Mouse (Mus musculus) gastrocnemius, postnatal 36 days (tissue): Measurements from ENCODE around the gene Ddx18. TPM values are rescaled to one million over a fixed set of nuclear protein-coding genes. Genes with fewer than 3 reads are reported as not detected.

Experiments
- DNase-seq, 2 experiments: peaks; one replicate each; pipeline ENCODE4 v3.0.0; 2022
- intact Hi-C: fragments of 180-260 bp; cut with DNase I; formaldehyde crosslinking; loops from one replicate; pipeline ENCODE4 v1.15.1; 2025
- total RNA-seq, 2 experiments: library from RNA; stranded (reverse); gene quantifications; 2 replicates each; pipeline ENCODE4 v1.2.3; 2021

The Ddx18 gene
- total RNA-seq, 2 experiments from 2014 or later = 11.2 to 15.9 TPM

- intact Hi-C loops = no loop called here
- no peak for DNase-seq
Measured at GRCm38 (mm10) chr1:121528399-121528720, 39.4 kb downstream of the Ddx18 start, which contains the start of gene Htr5b. Gene Htr5b (minus strand): TSS chr1:121528465.

DNA sequence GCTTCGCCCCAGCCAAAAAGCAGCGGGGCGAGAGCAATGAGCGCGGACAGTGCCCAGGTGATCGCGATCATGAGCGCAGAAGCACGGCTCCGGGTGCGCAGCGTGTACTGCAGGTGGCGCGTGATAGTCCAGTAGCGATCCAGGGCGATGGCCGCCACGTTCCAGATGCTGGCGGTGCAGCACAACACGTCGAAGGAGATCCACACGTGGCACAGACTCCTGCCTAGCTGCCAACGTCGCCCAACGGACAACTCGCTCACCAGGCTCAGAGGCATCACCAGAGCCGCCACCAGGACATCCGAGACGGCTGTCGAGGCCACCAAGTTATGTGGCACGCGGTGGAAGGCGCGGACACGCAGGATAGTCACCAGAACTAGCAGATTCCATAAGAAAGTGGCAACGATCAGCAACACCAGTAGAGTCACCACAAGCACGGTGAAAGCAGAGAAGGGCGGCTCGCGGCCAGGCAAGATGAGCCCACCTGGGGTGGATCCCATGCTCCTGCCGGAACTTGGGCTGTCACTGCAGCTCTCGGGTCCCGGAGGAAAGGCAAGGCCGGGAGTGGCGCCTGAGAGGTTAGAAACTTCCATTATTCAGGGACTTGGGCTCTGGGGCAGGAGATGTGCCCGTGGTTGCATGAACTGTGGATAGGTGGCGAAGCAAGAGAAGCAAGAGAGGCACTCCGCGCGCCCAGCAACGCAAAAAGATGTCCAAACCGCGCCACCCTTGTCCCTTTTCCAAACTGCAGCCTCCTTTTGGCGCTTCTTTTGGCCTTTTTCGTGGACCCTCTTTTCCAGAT is 40.0 kb downstream of the Ddx18 start:
- intact Hi-C loops = no loop called here
- DNase-seq = no peak

GRCm38 (mm10) chr1:121527061-121527460 is 40.7 kb downstream of the Ddx18 start:
- intact Hi-C loops = no loop called here
- DNase-seq = no peak

DNA sequence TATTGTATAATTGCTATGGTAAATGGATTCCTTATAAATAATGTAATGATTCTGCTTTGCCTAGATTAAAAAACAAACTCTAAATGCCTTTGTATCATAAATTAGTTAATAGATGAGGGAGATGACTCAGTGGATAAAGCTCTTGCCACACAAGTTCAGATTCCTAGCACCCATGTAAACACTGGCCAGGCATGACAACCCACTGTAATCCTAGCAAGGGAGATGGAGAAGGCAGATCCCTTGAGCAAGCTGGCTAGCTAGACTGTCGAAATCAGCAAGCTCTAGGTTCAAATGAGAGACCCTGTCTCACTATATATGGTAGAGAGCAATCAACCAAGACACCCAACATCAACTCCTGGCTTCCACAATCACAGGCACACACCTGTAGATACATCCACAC is 49.2 kb downstream of the Ddx18 start:
- DNase-seq = no peak
- intact Hi-C loops = no loop called here

GRCm38 (mm10) chr1:121511966-121512365 is 55.8 kb downstream of the Ddx18 start:
- intact Hi-C loops = no loop called here
- DNase-seq = no peak

GRCm38 (mm10) chr1:121511186-121511585 is 56.6 kb downstream of the Ddx18 start:
- intact Hi-C loops = no loop called here
- DNase-seq = no peak

DNA sequence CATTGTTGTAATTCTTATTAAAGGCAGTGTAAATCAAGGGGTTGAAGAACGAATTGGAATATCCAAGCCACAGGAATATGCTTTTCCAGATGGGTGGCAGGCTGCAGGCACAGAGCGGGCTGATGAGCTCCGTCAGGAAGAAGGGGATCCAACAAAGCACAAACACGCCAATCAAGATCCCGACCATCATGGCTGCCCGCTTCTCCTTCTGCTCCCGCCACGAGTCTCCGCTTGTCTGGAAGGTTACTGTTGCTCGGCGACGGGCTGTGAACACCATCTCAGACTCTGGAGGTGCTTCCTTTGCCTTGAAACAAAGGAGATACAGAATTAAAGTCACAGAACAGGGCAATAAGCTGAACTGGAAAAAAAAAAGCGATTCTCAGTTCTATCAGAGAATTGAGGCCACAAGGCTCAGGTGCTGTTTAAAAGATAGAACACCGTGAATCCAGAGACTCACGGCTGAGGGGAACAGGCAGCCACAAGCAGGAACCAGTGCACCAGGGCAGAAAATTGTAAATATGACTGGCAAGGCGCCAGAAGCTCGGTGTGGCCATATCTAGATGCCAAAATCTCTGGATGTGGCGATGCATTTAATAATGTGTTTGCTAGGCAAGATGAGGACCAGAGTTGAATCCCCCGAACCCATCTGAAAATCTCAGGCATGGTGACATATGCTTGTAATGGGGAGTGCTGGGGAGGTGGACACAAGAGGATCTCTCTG is 57.2 kb downstream of the Ddx18 start:
- intact Hi-C loops = no loop called here
- no peak for DNase-seq

GRCm38 (mm10) chr1:121508729-121509128 is 59.1 kb downstream of the Ddx18 start:
- intact Hi-C loops = no loop called here
- DNase-seq = no peak

Other genes starting within 250 kb of the Ddx18 start
- 10 to 100 TPM; 58.0 to 59.8 TPM for gene Insig2, start 235.4 kb downstream of the Ddx18 start, total RNA-seq
- gene Ccdc93, start 136.9 kb downstream of the Ddx18 start, total RNA-seq = 1 to 10 TPM; 8.9 to 9.2 TPM
- gene Htr5b, start 39.5 kb downstream of the Ddx18 start, total RNA-seq = not detected